ENCODE assay signal across 9 mouse cellular contexts in the genomic region with DNA sequence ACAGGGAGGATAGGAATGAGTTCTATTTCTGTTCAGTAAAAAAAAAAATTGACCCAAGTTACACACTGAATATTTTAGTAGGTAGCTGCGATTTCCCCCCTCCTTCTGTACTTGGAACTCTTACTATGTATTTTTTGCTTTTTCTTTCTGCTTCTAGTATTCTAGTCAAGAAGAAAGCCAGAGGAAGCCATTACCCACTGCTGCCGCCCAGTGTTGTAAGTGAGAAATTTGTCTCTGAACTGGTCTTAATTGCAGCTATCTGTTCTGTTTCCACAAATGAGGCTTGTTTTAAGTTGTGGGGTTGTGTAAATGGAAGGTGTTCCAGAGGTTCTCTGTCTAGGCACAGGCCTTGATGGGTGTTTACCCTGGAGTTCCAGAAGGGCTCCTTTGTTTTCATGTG. TPM values are rescaled to one million over a fixed set of nuclear protein-coding genes. Genes with fewer than 3 reads are reported as not detected.
DNase-seq lines count a peak whose midpoint lies in the region; ATAC-seq and TF ChIP-seq lines count a peak whose summit lies in the region.
"Had no signal": no experiment of that assay in that cellular context is flagged by ENCODE, and none has a peak within 500 bp of the region (broad histone marks: within the 10 kb centered on the region; RNA-seq: fewer than 3 reads in every experiment).

No protein-coding gene starts in this region.

- H3K9me3 ChIP-seq in kidney, embryonic 16.5 days (ENCODE audit: low read length) = no peaks in the 10 kb centered on the region
- H3K9me3 ChIP-seq: megakaryocyte, embryonic 14.5 days had no signal

- no peak overlapping the region for H3K27ac ChIP-seq in kidney, embryonic 16.5 days (ENCODE audit: low read length)
- H3K27ac ChIP-seq in left cerebral cortex, adult 2 months = no peak overlapping the region

- 13% methylated on average over 2 of the region's 2 CpGs for WGBS in kidney, embryonic 16.5 days

- ATAC-seq in kidney, embryonic 16.5 days (ENCODE audit: low FRiP score, low TSS enrichment) = no peak
- no peak for ATAC-seq in megakaryocyte, adult 5-6 weeks (ENCODE audit: poor library complexity, severe bottlenecking)

- no peak overlapping the region for H3K9ac ChIP-seq in kidney, embryonic 16.5 days (replicated peaks; ENCODE audit: low read length)

- H3K27me3 ChIP-seq in kidney, embryonic 16.5 days (ENCODE audit: insufficient read depth, low read length) = no peaks in the 10 kb centered on the region
- H3K27me3 ChIP-seq: megakaryocyte, embryonic 14.5 days had no signal

- no peak overlapping the region for H3K4me3 ChIP-seq in kidney, embryonic 16.5 days (ENCODE audit: low read length)
- H3K4me3 ChIP-seq in left cerebral cortex, adult 2 months = no peak overlapping the region
- H3K4me3 ChIP-seq: megakaryocyte, embryonic 14.5 days had no signal

- no peaks in the 10 kb centered on the region for H3K36me3 ChIP-seq in kidney, embryonic 16.5 days (ENCODE audit: insufficient read depth, low read length)

- intact Hi-C loops in heart, postnatal 10 days (cut with DNase I) = loop anchor here (1.0 kb wide), 1 partner anchor 68 kb away; no protein-coding TSS in a partner anchor
- intact Hi-C loops in left cerebral cortex, adult 2 months (cut with DNase I) = loop anchor here (2.0 kb wide), 1 partner anchor 68 kb away; a partner anchor contains a TSS

- no peaks in the 10 kb centered on the region for H3K4me1 ChIP-seq in kidney, embryonic 16.5 days (ENCODE audit: insufficient read depth, low read length)

- H3K4me2 ChIP-seq in kidney, embryonic 16.5 days (replicated peaks; ENCODE audit: low read depth, low read length) = no peak overlapping the region

- DNase-seq in kidney, adult 11 months = peak; percentile 11
- DNase-seq in NIH3T3 (ENCODE audit: low read depth) = peak; percentile 87
- peak; percentile 66 to 70 for DNase-seq in cerebellum, postnatal 10 days
- peak; percentile 59 to 71 for DNase-seq in heart, postnatal 10 days
- peak; percentile 44 to 56 for DNase-seq in left cerebral cortex, adult 2 months (ENCODE audit: extremely low spot score in 1 of 2, low spot score in 2 of 2)
- peak; percentile 9 for DNase-seq in ovary, adult 18-20 months (ENCODE audit: low spot score)

- TF ChIP-seq CTCF in left cerebral cortex, adult 2 months (IDR thresholded peaks at IDR 0.05) = peak; percentile 87

RNA-seq across cellular contexts. Expression of a gene that starts 56.2 kb away (rescaled TPM):
- 6.8 and 8.6 TPM in 2 replicates for polyA plus RNA-seq in kidney, embryonic 16.5 days (2015; fragmentation: Nextera tagmentation; extraction: Ambion mirVana)
- 10 to 100 TPM; 28.3 to 31.4 TPM for total RNA-seq in heart, postnatal 10 days (2021)
- 10 to 100 TPM; 68.1 to 70.9 TPM for total RNA-seq in left cerebral cortex, adult 2 months (2021)
- total RNA-seq in megakaryocyte, adult 5-6 weeks (2015) = 0.16 TPM in 2 replicates
- total RNA-seq in megakaryocyte, adult 5-6 weeks (2017) = 0.24 and 0.48 TPM in 2 replicates

Comparison
In these comparisons a context has a peak if more than half of its experiments do, and no peak if none do; other contexts are left out.
1. DNase-seq: peak in every context shown above with its lines; median percentile 87 in NIH3T3; 68 in cerebellum, postnatal 10 days; 65 in heart, postnatal 10 days; 50 in left cerebral cortex, adult 2 months; 11 in kidney, adult 11 months; 9 in ovary, adult 18-20 months.
2. RNA of a gene that starts 56.2 kb away (total RNA-seq): 68.1 to 70.9 TPM in left cerebral cortex, adult 2 months and 28.3 to 31.4 TPM in heart, postnatal 10 days; 0.16 to 0.48 TPM in megakaryocyte, adult 5-6 weeks; every median in the first group is over 10 times any median in the second.